Mouse (Mus musculus): ENCODE measurements at regions not wholly inside any gene's neighbourhood (a gene's known extent, or its start where the extent isn't known, plus 50 kb on each side); places are given as distances from the start of the nearest gene placed in this dataset.

DNA sequence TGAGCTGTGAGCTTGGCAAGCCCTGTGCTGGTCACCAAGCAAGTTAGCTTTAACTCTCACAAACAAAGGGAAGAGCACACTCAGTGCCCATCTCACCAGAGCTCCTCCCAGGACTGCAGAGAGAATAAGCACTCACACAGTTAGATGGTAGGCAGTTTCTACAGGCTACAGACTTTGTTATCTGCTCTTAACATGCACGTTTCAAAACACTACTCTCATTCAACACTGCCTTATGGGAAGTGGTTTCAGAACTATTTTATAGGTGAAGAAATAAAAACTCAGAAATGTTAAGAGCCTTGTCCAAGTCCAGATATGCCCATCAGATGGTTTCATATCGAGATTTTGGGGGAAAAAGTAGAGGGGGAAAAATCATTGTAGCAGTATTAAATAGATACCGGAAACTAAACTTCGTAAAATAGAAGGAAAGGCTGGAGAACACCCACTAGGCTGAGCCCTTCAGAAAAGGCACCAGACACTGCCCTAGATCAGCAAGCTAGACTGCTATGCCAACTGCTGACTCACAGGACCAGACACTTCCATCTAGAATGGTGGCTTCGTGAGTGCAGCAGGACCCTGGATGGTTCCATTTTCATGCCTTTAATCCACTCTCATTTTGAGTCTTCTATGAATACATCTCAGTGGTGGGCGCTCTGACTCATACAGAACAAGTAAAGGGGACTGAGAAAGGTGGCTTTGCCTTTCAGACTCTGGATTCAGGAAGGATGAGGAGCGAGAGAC is 51.3 kb upstream of the Serbp1 start:
- no peak for DNase-seq

DNA sequence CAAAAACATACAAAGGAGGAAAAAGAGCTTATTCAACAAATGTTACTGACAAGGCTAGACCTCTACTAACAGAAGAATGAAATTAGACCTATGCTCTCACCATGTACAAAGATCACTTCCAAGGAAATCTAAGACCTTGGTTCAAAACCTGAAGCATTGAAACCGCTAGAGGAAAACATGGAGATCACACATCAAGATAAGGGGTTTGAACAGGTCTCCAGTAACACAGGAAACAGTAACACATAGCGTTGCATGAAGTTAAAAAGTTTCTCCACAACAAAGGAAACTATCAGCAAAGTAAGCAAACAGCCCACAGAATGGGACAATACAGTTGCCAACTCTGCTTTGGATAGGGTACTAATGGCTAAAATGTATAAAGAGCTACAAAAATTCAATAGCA is 53.3 kb upstream of the Serbp1 start:
- no peak for DNase-seq

DNA sequence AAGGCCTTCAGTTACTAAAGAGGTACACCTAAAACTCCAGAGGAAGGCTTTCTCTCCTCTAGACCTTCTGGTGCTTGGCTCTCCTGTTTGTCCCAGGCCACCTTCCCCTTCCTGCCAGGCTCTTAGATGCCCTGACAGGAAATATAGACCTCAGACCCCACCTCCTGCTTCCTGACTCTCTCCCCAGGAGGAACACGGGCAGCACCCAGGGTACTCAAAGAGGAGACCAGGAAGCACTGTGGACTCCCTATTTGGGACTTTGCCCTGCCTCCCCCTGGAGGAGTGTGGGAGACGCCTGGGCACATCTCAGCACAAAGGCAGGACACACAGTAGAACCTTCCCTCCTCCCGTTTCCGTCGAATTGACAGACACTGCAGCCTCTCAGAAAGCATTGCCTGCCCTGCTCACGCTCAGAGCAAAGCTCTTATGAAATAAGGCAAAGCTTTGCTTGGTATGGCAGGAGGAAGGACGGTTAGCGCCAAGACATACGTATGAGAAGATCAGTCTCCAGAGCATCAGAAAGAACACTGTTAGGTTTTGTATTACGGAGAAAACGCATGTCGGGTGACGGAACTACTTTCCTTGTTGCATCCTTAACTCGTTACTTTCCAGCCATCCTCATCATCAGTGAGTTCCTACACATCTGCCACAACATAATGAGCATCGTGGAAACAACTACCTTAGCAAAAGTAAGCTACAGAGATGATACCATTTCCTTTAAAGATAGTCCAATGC is 54.3 kb upstream of the Serbp1 start:
- DNase-seq, result no peak

DNA sequence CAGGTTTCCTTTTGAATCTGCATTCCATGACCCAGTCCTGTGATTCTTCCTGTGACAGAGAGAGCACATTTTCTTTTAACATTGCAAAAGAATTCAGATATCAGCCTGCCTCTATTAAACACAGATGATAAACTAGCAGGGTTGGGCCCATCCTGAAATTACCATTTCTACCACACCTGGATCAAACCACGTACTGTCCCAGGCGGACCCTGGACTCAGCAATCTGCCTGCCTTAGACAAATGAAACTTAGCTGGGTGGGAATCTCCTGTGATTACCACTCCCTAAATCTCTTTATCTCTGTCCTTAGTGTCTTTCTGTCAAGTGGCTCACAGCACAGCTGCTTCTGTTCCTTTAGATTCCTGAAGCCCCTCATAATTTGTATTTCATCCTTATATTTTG is 55.5 kb upstream of the Serbp1 start:
- no peak for DNase-seq

DNA sequence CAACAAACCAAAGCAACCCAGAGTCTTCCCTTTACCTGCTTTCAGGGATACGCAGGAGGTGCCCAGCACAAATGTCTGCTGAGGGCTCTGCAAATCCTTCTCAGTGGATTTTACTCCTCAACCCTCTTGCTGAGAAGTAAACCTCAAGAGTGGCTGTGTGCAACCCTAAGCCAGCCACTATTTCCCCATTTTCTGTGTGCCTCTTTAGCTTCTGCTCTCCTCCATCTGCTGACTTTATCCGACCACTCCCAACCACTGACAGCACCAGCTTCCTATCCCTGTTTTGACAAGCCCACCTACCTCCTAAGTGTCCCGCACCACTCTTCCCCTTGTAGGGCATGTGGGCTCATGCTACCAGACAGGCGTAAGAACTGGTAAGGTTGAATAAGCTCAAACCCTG is 56.5 kb upstream of the Serbp1 start:
- no peak for DNase-seq

DNA sequence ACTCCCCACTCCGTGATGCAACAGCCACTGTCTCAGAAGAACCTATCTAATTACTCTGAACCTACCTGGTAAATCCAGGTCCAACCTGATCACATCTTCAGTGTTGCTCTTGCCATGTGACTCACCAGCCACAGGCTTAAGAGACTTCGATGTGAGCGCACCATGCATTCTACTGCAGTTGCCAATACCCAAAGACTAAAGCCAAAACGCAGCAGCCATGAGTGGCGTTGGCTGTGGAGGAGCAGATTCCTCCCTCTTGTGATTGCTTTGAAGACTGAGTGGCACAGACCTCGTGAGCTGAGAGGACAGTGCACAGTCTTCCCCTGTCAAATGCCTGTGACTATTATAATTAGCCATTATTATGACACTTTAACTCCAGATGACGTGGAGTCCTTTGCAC is 58.6 kb upstream of the Serbp1 start:
- no peak for DNase-seq

DNA sequence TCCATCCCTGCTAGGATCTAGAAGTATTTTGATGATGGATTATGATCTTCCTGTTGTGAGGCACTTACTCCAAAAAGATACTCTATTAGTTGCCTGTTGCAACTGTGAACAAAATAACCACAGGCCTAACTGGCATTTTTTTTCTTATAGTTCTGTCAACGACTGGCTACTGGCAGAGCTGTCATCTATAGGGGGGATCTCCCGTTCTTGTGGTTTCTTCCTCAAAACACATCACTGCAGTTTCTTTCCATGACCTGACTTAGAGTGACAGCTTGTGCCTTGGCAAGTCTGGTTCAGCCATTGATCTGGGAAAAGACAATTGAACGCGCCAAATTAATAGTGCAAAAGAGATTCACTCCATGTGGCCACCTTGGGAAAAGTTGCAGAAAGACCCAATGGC is 59.4 kb upstream of the Serbp1 start:
- DNase-seq, result no peak

DNA sequence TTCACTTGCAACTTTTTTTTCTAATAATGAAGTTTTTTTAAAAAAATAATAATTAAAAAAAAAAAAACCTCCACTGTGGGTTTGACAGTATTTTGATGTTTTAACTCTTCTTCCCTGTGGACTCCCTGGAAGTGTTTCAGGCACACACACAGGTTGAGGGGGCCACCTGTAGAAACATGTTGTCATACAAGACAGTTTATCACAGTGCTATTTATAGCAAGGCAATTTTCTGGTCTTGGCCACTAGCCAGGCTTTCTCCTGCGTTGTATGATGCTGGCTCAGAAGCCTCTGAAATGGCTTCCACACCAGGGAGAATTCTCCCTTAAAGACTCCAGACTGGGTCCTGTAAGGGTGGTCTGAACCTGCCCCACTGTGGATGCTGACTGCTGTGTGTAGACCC is 59.9 kb upstream of the Serbp1 start:
- peak; percentile 48 for DNase-seq

DNA sequence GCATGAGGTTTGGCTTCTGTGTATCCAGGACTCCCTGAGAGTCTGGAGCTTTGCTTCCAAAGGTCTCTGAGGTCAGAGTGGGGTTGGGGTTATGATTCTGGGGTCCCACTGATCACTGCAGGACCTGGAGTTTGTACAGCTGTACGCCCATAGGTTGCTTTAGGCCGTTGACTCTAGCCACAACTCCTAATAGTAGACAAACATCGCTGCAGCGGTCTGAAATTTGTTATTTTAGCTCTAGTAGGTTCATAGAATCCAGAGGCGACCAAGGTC is 67.4 kb upstream of the Serbp1 start:
- no peak for DNase-seq

DNA sequence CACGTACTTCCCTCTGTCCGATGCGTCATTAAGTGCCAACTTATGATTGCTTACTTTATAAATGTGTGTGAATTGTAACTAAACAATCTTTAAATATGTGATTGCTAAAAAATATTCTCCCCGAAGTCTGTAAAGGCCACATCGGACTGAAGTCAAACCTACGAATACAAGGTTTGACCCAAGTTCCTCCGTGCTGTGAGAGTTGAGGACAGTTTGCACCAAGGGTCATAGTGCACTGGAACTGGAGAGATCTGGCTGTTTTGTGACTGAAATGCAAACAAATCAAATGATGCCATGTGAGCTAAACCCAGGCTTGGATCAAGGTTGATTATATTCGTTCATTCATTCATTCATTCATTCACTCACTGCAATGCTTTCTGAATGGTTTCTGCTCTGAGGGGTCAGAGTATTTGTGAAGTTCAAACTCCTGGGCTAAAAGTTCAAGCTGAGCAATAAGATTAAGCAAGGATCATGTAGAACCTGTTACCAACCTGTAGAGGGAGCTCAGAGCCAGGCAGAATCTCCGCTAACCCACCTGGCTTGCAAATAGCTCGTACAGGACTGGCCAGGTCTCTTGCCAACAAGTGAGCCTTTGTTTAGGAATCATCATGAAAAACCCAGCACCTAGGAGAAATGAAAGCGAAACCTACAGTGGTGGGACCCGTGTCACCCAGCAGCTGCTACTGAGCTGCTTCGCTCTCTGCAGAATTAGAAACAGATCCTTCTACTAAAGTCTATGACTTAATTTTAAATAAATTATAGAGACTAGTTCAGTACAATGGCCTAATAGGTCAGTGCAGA is 67.9 kb upstream of the Serbp1 start:
- DNase-seq, result peak; percentile 77

DNA sequence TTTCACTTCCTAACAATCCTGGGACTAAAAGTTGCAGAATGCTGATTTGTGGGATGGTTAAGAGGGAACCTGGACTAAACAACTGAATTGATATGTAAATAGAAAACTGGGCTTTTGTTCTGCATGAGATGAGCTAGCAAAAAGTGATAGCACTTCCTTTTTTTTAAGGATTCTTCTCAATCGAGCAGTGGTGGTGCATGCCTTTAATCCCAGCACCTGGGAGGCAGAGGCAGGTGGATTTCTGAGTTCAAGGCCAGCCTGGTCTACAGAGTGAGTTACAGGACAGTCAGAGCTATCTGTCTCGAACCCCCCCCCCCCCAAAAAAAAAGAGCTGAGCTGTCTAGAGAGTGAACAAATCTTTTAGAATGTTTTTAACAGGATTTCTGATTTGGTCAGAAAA is 69.2 kb upstream of the Serbp1 start:
- no peak for DNase-seq

DNA sequence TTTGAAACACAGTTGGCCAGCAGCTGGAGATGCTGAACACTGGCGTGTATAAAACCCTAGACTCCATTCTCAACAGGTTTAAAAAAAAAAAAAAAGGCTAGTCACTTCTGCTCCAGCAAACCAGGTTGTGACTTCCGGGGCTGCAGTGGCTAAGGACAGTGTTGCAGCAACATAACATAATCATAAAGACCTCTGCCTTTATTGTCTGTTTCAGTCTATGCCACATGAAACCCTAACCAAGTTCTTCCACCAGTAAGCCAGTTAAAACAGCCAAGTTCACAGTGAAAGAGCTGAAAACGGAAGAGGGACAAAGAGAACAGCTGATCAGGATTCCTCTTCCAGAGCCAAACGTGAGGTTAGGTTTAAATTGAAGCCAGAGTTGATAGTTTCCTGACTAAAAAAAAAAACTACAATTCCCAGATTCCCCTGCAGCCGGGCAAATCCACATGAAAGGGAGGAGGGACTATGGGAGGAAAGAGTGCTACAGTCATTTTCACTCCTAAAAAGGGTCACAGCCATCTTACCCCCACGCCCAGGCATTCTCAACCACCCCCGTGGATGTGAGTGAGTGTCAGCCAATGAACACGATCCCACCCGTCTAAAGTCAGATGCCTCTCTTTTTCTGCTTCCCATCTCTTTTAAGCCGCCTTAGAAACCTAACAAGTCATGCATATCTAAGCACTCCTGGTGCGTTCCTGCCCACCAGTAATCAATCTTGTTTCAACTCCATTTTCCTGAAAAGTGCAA is 69.8 kb upstream of the Serbp1 start:
- peak; percentile 59 for DNase-seq

DNA sequence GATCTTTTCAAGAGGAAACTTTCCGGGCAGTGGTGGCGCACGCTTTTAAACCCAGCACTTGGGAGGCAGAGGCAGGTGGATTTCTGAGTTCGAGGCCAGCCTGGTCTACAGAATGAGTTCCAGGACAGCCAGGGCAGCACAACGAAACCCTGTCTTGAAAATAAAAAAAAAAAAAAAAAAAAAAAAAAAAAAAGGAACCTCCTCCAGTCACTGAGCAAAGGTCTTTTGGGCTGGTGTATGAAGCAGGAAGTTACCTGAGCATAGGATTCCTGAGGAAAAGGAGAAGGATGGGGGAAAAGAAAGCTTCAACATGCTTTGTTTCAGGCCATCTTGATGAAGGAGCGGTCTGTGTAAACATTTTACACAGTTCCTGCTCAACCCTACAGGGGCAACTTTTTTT is 72.9 kb upstream of the Serbp1 start:
- DNase-seq, result no peak

DNA sequence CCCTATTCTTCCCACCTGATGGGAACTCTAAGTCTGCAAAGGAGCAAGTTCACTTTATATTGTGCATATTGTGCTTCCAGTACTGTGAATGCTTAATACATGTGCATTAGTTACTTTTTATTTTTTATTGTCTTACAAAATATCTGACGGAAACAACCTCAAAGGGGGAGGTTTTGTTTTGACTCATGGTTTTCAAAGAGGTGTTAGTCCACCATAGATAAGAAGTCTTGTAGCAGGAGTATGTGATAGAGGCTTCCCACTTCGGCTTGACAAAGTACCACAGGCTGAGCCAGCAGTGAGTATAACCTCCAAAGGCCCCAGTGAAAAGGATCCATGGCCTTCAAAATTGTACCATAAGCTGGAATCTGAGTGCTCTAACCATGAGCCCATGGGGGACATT is 74.0 kb upstream of the Serbp1 start:
- no peak for DNase-seq

DNA sequence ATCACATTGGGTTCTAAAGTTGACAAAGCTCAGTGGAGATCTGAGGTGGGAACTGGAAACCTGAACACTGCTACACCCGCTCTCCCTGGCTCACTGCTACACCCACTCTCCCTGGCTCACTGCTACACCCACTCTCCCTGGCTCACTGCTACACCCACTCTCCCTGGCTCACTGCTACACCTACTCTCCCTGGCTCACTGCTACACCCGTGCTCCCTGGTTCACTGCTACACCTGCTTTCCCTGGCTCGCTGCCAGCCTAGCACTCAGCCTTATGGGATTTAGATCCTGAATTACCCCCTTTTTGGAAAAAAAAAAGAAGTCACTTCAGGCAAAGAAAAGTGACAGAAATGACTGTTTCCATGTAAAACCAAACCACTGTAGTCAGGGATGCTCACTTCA is 75.2 kb upstream of the Serbp1 start:
- no peak for DNase-seq

DNA sequence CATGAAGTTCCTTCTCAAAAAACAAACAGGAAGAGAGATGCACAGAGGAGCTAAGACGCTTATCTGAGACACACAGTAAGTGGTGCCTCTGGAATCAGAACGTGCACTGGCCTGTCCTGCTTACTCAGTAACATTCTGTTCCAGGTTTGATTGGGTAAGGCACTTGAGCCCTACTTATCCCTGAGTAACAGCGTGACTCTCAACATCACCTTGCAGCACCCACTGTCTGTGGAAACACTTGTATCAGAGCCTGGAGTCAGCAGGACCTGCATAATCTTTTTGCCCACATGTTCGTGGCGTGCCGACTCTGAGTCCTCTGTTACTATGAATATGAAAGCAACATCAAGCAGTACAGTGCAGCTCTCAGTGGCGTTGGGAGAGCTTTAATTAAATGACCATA is 76.4 kb upstream of the Serbp1 start:
- no peak for DNase-seq

DNA sequence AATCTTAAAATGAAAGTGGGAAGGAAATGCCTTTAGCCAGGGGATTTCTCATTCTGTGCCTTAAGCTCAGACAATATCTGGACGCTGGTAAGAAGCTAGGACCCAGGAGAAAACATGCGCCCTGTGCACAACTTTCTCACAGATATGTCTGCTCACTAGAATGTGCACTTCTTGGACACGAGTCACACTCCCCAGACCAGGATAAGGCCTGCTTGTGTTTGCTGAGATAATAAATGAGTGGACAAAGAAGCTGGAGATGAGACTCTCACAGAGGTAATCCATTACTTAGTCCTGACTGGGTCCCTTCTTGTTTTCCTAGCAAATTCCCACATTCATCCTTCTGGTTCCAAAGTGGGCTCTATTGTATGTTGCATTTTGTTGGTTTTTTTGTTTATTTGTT is 77.4 kb upstream of the Serbp1 start:
- DNase-seq, result no peak

DNA sequence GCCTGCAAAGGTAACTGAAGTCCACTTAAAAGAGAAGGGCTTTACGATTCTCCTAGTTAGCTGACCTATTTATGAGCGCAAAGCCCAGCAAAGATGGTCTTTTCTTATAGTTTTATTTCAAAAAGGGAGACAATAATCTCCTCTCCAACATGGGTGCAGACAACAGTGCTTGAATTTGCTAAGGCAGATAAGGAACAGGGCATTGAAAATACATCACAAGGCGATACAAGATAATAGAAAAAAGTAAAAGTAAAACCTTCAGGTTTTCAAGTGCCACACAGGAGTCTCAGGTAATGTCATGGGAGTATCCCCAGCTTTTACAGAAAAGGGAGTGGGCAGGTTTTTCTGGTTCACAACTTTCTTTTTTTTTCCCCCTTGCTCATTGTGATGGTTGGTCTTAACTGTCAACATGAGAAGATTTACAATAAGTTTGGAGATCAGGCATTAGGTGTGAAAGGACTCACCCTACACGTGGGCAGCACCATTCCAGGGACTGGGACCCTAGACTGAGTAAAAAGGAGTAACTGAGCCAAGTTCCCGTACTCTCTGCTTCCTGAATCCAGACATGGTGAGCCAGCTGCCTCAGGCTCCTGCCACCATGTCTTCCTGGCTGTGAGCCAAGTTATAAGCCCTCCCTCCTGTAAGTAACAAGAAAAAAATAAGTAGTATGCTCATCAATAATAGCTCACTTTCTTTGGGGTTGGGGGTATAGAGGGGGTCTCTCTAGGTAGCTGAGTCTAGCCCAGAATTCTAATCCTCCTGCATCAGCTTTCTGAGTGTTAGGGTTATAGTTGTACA is 78.1 kb upstream of the Serbp1 start:
- DNase-seq, result no peak

DNA sequence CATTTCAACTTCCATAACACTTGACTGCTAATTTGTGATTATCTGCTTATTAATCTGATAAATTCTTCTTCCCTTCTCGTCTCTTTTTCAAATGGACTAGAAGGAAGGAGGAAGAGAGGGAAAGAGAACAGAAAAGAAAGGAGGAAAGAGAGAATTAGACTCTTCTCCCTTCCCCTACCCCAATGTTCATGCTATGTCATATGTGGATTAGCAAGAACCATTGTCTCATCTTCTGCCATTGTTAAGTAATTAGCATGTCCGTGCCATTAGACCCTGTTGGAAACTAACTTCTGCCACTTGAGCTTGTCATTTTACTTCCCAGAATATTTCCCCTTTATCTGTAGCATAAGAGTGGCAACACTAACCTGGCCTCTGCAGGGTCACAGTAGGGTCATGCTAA is 78.8 kb upstream of the Serbp1 start:
- DNase-seq, result no peak

DNA sequence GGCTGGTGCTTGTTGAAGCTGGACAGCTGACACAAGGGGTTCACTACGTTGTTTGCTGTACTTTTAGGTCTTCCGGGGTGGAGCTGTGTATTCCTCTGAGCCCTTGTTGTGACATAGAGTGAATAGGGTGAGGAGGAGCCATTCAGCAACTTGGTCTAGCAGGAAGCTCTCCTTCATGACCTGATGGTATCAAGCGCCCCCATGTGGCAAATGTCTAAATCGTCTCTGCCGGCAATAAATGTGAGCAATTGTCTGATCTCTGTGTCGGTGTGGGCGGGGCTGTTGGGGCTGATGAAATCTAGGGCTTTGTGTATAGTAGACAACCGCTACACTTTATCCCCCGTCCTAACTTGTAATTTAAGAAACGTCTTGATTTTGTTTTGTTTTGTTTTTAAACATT is 79.2 kb upstream of the Serbp1 start:
- peak; percentile 95 for DNase-seq

DNA sequence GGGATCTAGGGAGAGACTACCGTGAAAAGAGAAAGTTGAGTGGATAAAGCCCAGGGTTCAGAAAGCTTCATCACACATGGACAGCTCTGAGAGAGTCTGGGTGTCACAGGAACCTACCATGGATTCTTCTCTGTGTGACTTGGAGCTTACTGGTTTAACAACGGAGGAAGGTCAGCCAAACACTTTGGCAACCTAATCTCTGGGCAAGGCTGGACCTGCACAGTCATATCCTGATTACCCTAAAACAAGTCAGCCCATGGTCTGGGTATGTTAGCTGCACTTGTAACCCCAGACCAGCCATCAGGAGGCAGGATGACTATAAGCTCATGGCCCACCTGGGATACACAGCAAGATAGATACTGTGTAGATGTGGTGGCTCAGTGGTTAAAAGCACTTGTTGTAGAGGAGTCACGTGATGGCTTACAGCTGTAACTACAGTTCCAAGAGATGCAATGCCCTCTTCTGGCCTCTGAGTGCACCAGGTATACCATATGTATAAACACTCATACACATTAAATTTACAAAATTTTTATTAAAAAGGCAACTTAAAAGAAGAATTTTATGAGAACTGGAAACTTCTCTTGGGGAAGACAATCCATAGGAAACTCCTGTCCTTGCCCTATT is 85.0 kb upstream of the Serbp1 start:
- no peak for DNase-seq

DNA sequence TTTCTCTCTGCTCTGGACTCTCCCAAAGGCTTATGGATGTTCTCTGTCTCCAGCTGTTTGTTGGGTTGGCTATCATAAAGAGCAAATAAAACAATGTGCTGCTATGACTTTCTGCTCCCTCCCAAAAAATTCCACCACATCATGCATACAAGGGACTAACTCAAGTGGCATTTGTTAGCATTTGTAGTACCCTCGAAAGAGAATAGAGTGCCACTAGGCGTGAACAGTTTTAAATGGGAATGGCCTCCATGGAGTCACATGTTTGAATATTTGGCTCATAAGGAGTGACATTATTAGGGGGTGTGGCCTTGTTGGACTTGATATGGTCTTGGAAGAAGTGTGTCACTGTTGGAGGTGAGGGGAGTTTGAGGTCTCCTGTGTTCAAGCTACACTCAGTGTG is 86.5 kb upstream of the Serbp1 start:
- DNase-seq, result no peak

Measured in adrenal gland, postnatal 14 days (tissue).